Mouse (Mus musculus) right cerebral cortex, postnatal 36 days (tissue): ENCODE measurements at regions not wholly inside any gene's neighbourhood (a gene's known extent, or its start where the extent isn't known, plus 50 kb on each side); places are given as distances from the start of the nearest gene placed in this dataset.
A peak's percentile ranks its signal among the peaks of the same experiment; 100 is the strongest.

Source experiments
- DNase-seq, 2 experiments: peaks; one replicate each; pipeline ENCODE4 v3.0.0; 2022; ENCODE audit warnings: low spot score in 2 of 2, mixed read lengths in 1 of 2

GRCm38 (mm10) chrX:60833456-60833855 is 59.8 kb downstream of the Sox3 start:
- DNase-seq: no peak

GRCm38 (mm10) chrX:60831330-60832027 is 61.8 kb downstream of the Sox3 start:
- no peak for DNase-seq

DNA sequence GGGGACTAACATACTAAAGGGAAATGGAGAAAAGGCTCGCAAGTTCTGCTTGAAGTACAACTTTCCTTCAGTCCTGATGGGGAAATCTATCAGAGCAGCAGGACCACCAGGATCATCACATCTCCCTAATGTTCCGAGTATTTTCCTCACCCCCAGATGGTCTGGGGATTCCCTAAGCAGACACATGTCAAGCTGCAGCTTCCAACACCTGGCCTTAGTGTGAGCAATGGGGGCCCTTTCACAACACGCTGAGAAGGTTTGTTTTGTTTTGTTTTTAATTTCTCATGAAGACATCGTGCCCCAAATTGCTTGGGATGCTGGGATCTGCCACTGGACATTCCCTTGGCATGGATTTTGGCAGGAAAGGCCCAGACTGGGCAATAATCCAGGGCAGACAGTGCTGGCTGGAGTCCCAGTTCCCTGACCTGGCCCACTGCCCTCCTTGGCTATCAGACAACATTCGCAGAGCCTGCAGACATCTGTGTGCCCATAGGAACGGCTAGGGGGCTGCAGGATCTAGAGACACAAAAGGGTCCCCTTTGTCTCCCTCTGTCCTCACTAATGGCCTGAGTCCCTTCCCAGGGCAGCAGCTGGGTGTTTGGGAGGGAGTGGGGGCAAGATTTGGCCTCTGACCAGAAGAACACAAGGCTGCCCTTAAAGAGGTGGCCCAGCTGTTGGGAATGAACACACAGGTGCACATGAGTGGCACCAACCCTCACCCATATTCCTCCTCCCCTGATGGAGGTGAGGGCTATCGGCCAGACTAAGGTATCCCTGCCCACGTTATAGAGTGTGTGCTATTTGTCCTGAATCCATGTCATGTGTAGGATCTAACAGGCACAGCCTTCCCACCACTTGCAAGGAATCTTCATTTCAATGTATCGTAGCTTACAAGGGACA is 67.8 kb downstream of the Sox3 start:
- peak; percentile 1 to 4 for DNase-seq

- DNase-seq: no peak
Measured at GRCm38 (mm10) chrX:60798567-60798966, 94.7 kb downstream of the Sox3 start.

DNA sequence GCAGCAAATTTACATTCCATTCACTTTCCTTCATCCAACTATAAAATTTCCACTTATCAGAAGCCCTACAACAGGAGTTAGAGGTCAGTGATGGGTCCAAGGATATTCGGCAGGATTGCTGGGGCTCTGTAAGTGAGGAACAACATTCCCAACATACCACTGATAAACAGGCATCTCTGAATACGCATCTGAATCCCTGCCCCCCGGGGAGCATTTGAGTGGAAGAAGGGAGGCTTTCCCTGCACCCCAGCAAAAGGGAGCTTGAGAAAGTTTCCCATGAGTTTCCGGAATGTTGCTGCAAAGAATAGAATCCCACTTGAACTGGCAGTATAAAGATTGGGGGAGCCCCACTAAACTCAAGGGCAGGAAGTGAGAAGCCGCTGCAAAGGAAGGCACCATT is 112.5 kb downstream of the Sox3 start:
- no peak for DNase-seq

DNA sequence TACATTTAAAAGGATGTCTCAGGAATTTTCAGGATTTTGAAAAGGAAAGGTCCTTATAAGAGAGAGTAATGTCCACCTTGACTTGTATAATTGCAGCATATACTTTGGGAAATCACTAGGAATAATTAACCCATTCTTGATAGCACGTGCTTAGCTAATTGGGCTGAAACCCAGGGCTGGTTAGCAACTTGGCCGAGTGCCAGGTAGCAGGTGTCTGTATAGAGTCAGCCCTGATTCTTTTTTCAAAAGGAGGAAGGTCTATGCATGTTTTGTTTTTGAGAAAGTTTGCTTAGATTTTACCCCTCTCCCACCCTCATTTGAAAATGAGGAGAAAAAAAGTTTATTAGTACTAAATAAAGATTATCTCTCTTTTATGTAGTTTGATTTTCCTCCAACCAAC is 113.1 kb downstream of the Sox3 start:
- DNase-seq: no peak

DNA sequence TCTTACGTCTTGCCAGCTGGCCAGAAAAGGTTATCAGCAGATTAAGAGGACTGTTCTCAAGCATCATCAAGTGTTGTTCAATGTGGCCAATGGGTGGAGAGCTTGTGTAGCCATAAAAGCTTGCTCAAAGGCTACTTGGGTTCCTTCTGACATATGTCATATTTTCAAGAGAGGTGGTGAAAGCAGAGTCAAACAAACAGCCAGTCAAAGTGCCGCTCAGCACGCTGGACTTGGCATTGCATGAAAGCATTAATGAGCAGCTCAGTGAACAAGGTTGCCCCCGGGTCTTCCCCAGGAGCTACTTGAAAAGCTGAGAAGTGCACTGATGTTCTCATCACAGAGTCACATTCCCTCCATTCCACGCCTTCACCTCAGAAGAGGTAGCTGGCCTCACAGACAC is 119.6 kb downstream of the Sox3 start:
- DNase-seq: no peak

DNA sequence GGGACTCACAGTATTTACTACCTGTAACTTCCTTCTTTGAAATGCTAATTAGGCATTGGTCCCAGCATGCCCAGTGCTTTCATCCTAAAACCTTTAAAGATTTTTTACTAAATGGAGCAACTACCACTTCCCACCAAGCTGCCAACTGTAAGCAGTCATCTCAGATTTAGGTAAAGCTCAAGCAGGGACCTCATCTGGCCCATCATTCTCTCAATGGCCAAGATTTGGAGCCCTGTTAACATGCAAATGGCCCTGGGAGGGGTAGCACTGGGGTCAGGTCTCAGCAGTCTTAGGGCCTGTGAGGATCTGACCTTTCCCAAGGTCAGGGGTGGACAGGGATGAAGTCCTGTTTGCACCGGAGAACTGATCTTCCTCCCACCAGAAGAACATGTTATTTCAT is 120.8 kb downstream of the Sox3 start:
- no peak for DNase-seq

DNA sequence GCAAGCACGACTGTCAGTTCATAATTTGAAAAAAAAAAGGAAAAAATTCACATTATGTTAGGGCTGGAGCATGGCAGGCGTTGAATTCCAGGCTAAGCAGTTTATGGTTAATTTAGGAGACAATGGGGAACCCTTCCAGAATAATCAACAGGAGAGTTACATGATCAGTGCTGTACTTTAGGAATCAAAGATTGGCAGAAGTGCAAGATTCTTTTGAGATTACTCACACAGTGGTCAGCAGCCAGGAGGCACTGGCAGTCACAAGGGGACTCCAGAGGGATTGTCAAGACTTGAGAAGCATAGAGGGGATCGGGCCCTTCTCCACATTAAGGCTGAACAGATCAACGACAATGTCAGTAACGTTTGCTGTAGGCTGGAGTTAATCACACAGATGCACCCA is 142.8 kb downstream of the Sox3 start:
- no peak for DNase-seq

GRCm38 (mm10) chrX:60743971-60744370 is 149.3 kb downstream of the Sox3 start:
- no peak for DNase-seq

- no peak for DNase-seq
Measured at GRCm38 (mm10) chrX:60743020-60743707, 150.1 kb downstream of the Sox3 start.

DNA sequence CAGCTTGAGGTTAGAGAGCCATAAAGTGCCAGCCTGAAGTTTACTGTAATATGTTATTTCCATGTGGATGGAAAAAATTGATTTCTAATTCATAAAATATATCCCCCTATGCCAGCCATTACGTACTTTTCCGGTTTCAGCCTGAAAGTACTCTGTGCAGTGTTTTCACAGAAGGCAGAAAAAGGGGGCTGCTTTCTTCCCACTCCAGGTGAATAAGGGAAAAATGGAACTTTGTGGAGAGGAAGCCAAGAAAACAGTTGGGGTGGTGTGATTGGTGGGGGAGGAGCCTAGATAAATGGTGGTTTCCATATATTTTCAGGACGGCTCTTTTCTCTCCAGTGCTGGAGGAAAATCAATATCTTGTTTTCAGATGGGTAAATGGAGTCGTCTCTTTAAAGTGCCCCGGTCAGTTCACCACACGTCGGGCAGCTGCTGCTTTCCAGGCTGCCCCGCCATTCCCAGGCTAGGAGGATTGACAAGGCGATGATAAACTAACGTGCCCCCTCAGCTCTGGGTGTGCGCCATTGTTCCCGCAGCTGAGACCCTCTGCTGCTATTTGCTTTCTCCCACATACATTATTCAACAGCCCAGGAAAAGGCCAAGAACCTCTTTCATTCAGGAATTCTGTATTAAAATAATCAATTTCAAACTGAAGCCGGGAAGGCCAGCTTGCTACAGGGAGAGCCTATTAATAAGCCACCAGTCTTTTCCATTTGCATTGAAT is 127.1 kb upstream of the Atp11c start:
- DNase-seq: no peak

DNA sequence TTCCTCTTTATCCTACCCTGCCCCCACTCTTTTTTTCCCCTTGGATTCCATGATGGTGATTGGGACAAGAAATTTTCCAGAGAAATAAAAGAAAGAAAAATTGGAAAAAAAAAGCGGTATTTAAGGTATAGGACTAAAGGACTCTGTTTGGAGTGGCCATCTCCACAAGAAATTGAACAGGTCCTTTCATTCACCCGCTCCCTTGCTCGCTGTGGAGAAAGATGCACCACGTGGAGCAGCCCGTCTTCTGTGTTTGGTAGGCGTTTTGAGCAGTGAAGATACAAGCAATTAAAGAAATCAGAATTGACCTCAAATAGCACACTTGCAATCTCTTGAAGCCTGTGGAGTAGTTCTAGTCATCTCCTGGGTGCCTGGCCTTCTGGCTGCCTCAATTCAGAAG is 126.3 kb upstream of the Atp11c start:
- DNase-seq: no peak

GRCm38 (mm10) chrX:60718156-60718769 is 125.8 kb upstream of the Atp11c start:
- DNase-seq: no peak

DNA sequence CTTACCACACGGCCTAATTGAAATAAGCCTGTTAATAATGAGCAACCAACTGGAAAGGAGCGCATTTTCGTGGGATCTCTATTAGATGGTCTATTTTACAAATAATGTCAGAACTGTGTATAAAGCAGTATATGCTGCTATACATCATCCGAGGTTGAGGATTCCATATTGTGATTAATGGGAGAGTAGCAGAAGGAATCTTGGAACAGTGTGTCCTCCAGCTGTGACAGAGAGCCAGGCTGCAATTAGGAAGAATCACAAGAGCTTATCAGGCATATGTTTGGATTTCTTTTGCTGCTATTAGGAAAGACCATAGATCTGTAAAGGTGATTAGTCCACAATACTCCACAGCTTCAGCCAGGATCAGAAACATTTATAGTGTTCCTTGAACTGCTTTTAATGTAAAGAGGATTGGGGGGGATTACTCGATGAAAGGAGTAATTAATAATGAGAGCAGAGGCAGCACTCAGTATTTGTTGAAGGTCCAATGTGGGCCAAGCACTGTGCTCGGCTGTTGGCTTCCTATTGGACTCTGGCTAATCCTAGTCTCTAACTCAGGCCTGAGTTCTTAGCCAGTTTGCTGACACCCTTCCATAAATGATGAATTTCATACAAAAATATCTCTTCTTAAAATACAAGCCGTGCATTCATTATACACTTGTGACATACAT is 88.7 kb upstream of the Atp11c start:
- no peak for DNase-seq

GRCm38 (mm10) chrX:60644726-60645318 is 52.3 kb upstream of the Atp11c start:
- no peak for DNase-seq
